Mouse (Mus musculus) ovary, postnatal 36 days (tissue): Measurements from ENCODE around the gene Dysf.
A peak's percentile ranks its signal among the peaks of the same experiment; 100 is the strongest.

Experiments used
- DNase-seq: peaks from one replicate; pipeline ENCODE4 v3.0.0; 2022; ENCODE audit warnings: low spot score, mixed read lengths

Dysf gene

GRCm38 (mm10) chr6:84233783-84234182 is 225.4 kb downstream of the Dysf start:
- peak; percentile 58 for DNase-seq

GRCm38 (mm10) chr6:84235365-84235764 is 227.0 kb downstream of the Dysf start:
- no peak for DNase-seq

- no peak for DNase-seq
Measured at GRCm38 (mm10) chr6:84243385-84243784, 235.0 kb downstream of the Dysf start.

GRCm38 (mm10) chr6:84246101-84246760 is 237.8 kb downstream of the Dysf start:
- DNase-seq: no peak

- no peak for DNase-seq
Measured at GRCm38 (mm10) chr6:84246979-84247378, 238.6 kb downstream of the Dysf start.
